Mouse (Mus musculus) testis, adult 10 weeks (tissue): ENCODE measurements around the gene Olfr391-ps. TPM values are rescaled to one million over a fixed set of nuclear protein-coding genes. Genes with fewer than 3 reads are reported as not detected.

Experiments
- polyA plus RNA-seq: library from polyadenylated mRNA; stranded (reverse); fragments of 350-450 nt; fragmentation: Illumina TruSeq; extraction: RNeasy Lipid Tissue Mini Kit (QIAGEN cat#74804); gene quantifications from one replicate; pipeline ENCODE4 v1.2.3, GENCODE M21; 2014; ENCODE audit warnings: low read depth, low replicate concordance

Gene Olfr391-ps
- not detected for polyA plus RNA-seq

DNA sequence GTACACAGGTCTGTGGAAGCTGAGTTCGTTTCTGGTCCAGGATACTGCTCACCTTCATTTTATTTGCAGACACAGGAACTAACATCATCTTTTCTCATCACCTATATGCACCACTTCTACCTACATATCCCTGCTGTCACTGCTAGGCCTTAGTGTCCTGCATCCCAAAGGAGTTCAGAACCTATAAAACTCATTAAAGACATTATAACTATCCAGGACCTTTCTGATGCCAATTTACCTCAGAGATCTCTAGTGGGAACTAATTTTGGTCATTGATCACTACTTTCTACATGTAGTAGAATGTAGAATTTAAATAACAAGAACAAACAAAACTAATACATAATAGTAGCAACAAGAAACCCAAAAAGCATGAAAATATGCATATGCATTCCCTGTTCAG lies at the start of gene Olfr391-ps:
Gene Olfr391-ps, minus strand, starts transcription at position 101 of the 400 bp plus-strand sequence.

DNA sequence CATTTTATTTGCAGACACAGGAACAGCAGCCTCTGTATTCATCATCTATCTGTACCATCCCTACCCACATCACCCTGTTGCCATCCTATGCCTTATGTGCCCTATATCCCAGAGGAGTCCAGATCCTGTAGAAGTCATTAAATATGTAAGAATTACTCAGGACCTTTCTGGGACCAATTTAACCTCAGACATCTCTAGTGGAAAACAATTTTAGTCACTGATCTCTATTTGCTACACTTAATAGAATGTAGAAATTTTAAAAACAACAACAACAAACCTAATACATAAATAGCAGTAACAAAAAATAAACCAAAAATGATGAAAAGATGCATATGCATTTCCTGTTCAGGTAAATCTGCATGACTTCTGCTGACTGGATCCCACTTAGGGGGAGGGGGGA lies 48.5 kb upstream of the Olfr391-ps start, which contains the start of gene Olfr393:
Gene Olfr393, minus strand, starts transcription at position 101 of the 400 bp plus-strand sequence.

DNA sequence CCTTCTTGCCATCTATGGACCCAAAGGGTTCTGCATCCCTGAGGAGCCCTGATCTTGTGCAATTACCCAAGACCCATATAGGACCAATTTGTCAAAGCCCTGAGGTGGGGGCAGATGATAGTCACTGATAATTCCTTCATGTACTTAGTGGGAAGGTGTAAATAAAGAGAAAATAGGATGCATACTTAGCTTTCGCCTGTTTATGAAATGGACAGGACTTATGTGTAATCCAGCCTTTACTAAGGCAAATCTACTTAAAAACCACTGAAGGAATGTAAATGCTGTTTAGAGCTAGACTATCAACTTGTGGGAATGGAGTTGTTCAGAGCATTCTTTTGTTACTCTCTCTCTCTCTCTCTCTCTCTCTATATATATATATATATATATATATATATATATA lies 14.1 kb upstream of the Olfr391-ps start, which contains the start of gene Olfr392:
Gene Olfr392, minus strand, starts transcription at position 101 of the 400 bp plus-strand sequence.

DNA sequence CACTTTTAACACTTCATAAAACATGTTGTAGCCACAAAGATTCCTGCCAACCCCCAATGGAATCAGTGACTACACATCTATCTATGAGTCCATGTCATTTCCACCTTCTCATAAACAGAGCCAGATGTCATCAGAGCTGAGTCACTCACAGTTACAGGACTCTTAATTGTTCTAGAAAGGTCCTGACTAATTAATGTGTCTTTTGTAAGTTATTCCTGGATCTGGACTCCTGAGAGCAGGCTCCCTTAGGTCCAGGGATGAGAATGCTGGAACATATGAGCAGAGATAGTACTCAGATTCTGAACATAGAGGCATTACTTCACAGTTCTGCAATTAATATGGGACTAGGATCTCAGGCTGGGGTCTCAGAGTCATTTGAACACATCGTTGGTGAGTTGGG lies 20.2 kb downstream of the Olfr391-ps start, which contains the start of gene Olfr390:
Gene Olfr390, plus strand, starts transcription at position 301 of the 400 bp plus-strand sequence.

DNA sequence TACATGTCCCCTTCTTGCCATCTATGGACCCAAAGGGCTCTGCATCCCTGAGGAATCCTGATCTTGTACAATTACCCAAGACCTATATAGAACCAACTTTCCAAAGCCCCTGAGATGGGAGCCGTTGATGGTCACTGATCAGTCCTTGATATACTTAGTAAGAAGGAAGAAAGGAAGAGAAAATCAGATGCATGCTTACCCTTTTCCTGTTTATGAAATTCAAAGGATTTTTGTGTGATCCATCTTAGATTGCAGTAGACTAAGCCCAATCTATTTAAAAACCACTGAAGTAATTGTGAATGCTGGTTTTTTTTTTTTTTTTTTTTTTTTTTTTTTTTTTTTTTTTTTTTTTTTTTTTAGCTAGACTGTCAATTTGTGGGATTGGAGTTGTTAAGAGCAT lies 22.2 kb downstream of the Olfr391-ps start, which contains the start of gene Olfr389:
Gene Olfr389, minus strand, starts transcription at position 101 of the 400 bp plus-strand sequence.

Other genes with a start within 250 kb of the Olfr391-ps start
- gene Olfr385, start 210.0 kb downstream of the Olfr391-ps start, polyA plus RNA-seq: not detected
- gene Olfr384, start 204.5 kb downstream of the Olfr391-ps start, polyA plus RNA-seq: not detected
- 20.1 TPM for gene Zfp735, start 114.3 kb downstream of the Olfr391-ps start, polyA plus RNA-seq
- not detected for gene Olfr389, start 22.3 kb downstream of the Olfr391-ps start, polyA plus RNA-seq
- gene Olfr390, start 20.1 kb downstream of the Olfr391-ps start, polyA plus RNA-seq: 0.18 TPM
- gene Olfr392, start 14.0 kb upstream of the Olfr391-ps start, polyA plus RNA-seq: not detected
- gene Olfr393, start 48.4 kb upstream of the Olfr391-ps start, polyA plus RNA-seq: not detected
- not detected for gene Olfr394, start 87.7 kb upstream of the Olfr391-ps start, polyA plus RNA-seq
- not detected for gene Olfr395, start 106.2 kb upstream of the Olfr391-ps start, polyA plus RNA-seq
- gene Olfr23, start 133.6 kb upstream of the Olfr391-ps start, polyA plus RNA-seq: 1.6 TPM
- not detected for gene Olfr397, start 157.8 kb upstream of the Olfr391-ps start, polyA plus RNA-seq
- not detected for gene Olfr398, start 187.4 kb upstream of the Olfr391-ps start, polyA plus RNA-seq